Mouse (Mus musculus) lung, postnatal 0 days (tissue): ENCODE measurements at regions not wholly inside any gene's neighbourhood (a gene's known extent, or its start where the extent isn't known, plus 50 kb on each side); places are given as distances from the start of the nearest gene placed in this dataset.

Experiments used
- CTCF ChIP-seq: IDR thresholded peaks from 2 replicates; pipeline ENCODE4 v1.5.1; 2016; ENCODE audit warnings: antibody characterized with exemption, mild to moderate bottlenecking
- EP300 ChIP-seq: IDR thresholded peaks from 2 replicates; pipeline ENCODE4 v1.6.1; 2016; ENCODE audit warnings: antibody characterized with exemption, mild to moderate bottlenecking, control low read depth

DNA sequence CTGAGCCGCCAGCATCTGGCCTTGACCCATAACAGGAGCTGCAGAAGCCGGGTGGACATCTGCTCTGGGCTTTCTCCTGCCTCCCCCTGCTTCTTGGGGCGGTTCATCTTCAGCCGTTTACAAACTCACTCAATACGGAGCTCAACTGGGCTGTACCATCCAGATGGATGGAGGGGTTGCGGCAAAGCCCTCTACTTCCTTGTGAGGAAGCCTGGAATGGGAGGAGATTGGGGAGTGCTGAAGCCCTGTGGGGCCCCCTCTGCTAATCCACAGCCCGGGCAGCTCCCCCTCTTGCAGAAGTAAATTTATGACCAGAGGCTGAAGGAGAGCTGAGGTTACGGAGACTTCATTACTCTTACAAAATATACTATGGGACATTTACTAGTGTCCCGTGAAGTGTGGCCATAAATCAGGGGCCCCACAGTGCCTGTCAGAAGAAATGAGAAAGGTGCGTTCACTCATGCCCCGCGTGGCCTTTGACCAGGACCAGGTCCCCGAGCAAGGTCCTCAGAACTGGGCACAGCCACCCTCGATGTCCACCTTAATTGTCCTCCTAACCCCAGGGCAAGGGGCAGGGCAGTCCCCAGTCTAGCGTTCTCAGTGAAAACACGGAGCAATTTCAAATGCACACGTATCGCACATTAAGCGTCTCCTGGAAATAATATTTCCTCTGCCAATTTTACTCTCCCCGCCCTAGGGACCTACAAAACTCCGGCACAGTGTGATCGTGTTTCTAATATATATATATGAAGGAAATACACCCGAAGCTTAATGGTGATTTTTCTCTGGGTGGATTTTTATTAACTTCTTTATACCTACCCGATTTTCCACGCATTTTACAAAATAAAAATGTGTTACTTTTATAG is 115.1 kb downstream of the Cdc5l start:
- TF ChIP-seq CTCF (no peak), EP300 (no peak)
